Mouse (Mus musculus) lung, postnatal 0 days (tissue): ENCODE results near the gene Serinc5.

Experiments
- CTCF ChIP-seq: IDR thresholded peaks from 2 replicates; pipeline ENCODE4 v1.5.1; 2016; ENCODE audit warnings: antibody characterized with exemption, mild to moderate bottlenecking
- EP300 ChIP-seq: IDR thresholded peaks from 2 replicates; pipeline ENCODE4 v1.6.1; 2016; ENCODE audit warnings: antibody characterized with exemption, mild to moderate bottlenecking, control low read depth

- TF ChIP-seq CTCF (no peak), EP300 (no peak)
Measured at GRCm38 (mm10) chr13:92594907-92595306, 16.0 kb upstream of the Serinc5 start.
